Mouse (Mus musculus) CH12.LX (cell line): ENCODE data around the gene Hist1h3e. TPM values are rescaled to one million over a fixed set of nuclear protein-coding genes. Genes with fewer than 3 reads are reported as not detected.

Source experiments
- DNase-seq: peaks from one replicate; pipeline ENCODE4 v3.0.0-alpha.2; 2013; ENCODE audit errors: extremely low read depth
- H3K27ac ChIP-seq: 2 replicates; pipeline ENCODE4 v1.5.1; 2012; ENCODE audit warnings: low read depth, mild to moderate bottlenecking, control low read depth, moderate library complexity; ENCODE audit not compliant: insufficient read depth
- H3K27me3 ChIP-seq: replicated peaks from 2 replicates; pipeline ENCODE3; 2012; ENCODE audit warnings: inconsistent platforms
- H3K36me3 ChIP-seq, 2 experiments: replicated peaks in 1 of 2; 2 replicates each; pipeline versions ENCODE3 to v1.6.1; 2012; ENCODE audit warnings: inconsistent platforms in 1 of 2, low read length in 1 of 2, mild to moderate bottlenecking in 1 of 2, mixed read lengths in 1 of 2, moderate library complexity in 1 of 2; ENCODE audit not compliant: control insufficient read depth in 1 of 2, insufficient read depth in 1 of 2
- H3K4me1 ChIP-seq, 2 experiments: 2 replicates each; pipeline ENCODE4 v1.6.1; 2012; ENCODE audit warnings: inconsistent platforms in 1 of 2, moderate library complexity in 1 of 2; ENCODE audit not compliant: insufficient read depth in 2 of 2, control insufficient read depth in 1 of 2
- H3K4me2 ChIP-seq: 2 replicates; pipeline ENCODE4 v1.6.1; 2012; ENCODE audit warnings: low read depth, mild to moderate bottlenecking, control low read depth; ENCODE audit not compliant: poor library complexity, insufficient read depth, severe bottlenecking
- H3K4me3 ChIP-seq, 3 experiments: fragments of 150-350 bp in 1 of 3; sonication (generic) in 1 of 3; replicated peaks in 1 of 3; 2 replicates each; pipeline versions ENCODE3 to v1.5.1; 2011 to 2012; ENCODE audit warnings: low read depth in 2 of 3, low read length in 2 of 3, mild to moderate bottlenecking in 2 of 3, moderate library complexity in 2 of 3, control low read depth in 1 of 3, improper control_type of control experiment in 1 of 3, inconsistent platforms in 1 of 3, mixed read lengths in 1 of 3; ENCODE audit not compliant: poor library complexity in 1 of 3
- H3K79me2 ChIP-seq: replicated peaks from 2 replicates; pipeline ENCODE4 v1.6.1; 2012; ENCODE audit warnings: mild to moderate bottlenecking, moderate library complexity; ENCODE audit not compliant: control insufficient read depth, poor library complexity, insufficient read depth, severe bottlenecking; ENCODE audit errors: extremely low read depth
- H3K9ac ChIP-seq: 2 replicates; pipeline ENCODE4 v1.6.1; 2012; ENCODE audit warnings: low read depth, mild to moderate bottlenecking, control low read depth, moderate library complexity; ENCODE audit not compliant: insufficient read depth
- H3K9me3 ChIP-seq: replicated peaks from 2 replicates; pipeline ENCODE3; 2012; ENCODE audit warnings: low read length, inconsistent platforms, mixed read lengths
- BHLHE40 ChIP-seq: IDR thresholded peaks from 2 replicates; pipeline ENCODE4 v1.6.1; 2011; ENCODE audit warnings: mild to moderate bottlenecking, low read depth, low read length, improper control_type of control experiment
- CHD1 ChIP-seq: IDR thresholded peaks from 2 replicates; pipeline ENCODE4 v1.6.1; 2012; ENCODE audit warnings: low read depth, low read length, improper control_type of control experiment, inconsistent platforms
- CHD2 ChIP-seq: IDR thresholded peaks from 2 replicates; pipeline ENCODE4 v1.6.1; 2011; ENCODE audit warnings: low read length, improper control_type of control experiment
- CTCF ChIP-seq, 2 experiments: IDR thresholded peaks in 1 of 2; conservative IDR thresholded peaks in 1 of 2; 2 replicates each; pipeline ENCODE4 v1.5.1; 2011 to 2012; ENCODE audit warnings: low read depth in 2 of 2, low read length in 2 of 2, improper control_type of control experiment in 1 of 2, inconsistent platforms in 1 of 2, mild to moderate bottlenecking in 1 of 2, moderate library complexity in 1 of 2
- E2F4 ChIP-seq: IDR thresholded peaks from 2 replicates; pipeline ENCODE4 v1.6.1; 2011; ENCODE audit warnings: low read depth, low read length, improper control_type of control experiment; ENCODE audit not compliant: insufficient replicate concordance
- ELF1 ChIP-seq: IDR thresholded peaks from 2 replicates; pipeline ENCODE4 v1.6.1; 2014; ENCODE audit warnings: low read depth, mild to moderate bottlenecking, inconsistent platforms, low read length, improper control_type of control experiment
- EP300 ChIP-seq: IDR thresholded peaks from 2 replicates; pipeline ENCODE4 v1.6.1; 2011; ENCODE audit warnings: low read length, improper control_type of control experiment
- ETS1 ChIP-seq: conservative IDR thresholded peaks from 2 replicates; pipeline ENCODE4 v1.6.1; 2012; ENCODE audit warnings: low read depth, mild to moderate bottlenecking, inconsistent platforms, low read length, improper control_type of control experiment, moderate library complexity
- GABPA ChIP-seq: IDR thresholded peaks from 2 replicates; pipeline ENCODE4 v1.6.1; 2012; ENCODE audit warnings: low read depth, low read length, improper control_type of control experiment, inconsistent platforms; ENCODE audit not compliant: insufficient replicate concordance
- HCFC1 ChIP-seq: IDR thresholded peaks from 2 replicates; pipeline ENCODE4 v1.6.1; 2012; ENCODE audit warnings: low read depth, mild to moderate bottlenecking, inconsistent platforms, low read length, improper control_type of control experiment
- IRF4 ChIP-seq: IDR thresholded peaks from 2 replicates; pipeline ENCODE4 v1.6.1; 2014; ENCODE audit warnings: low read depth, mild to moderate bottlenecking, inconsistent platforms, low read length, improper control_type of control experiment
- JUN ChIP-seq: IDR thresholded peaks from 2 replicates; pipeline ENCODE4 v1.6.1; 2011; ENCODE audit warnings: low read depth, mild to moderate bottlenecking, low read length, improper control_type of control experiment, moderate library complexity; ENCODE audit not compliant: insufficient read depth
- JUND ChIP-seq: conservative IDR thresholded peaks from 2 replicates; pipeline ENCODE4 v1.6.1; 2011; ENCODE audit warnings: low read depth, low read length, improper control_type of control experiment
- KAT2A ChIP-seq: IDR thresholded peaks from 2 replicates; pipeline ENCODE4 v1.6.1; 2012; ENCODE audit warnings: low read length, improper control_type of control experiment, inconsistent platforms; ENCODE audit not compliant: insufficient replicate concordance
- MAFK ChIP-seq: IDR thresholded peaks from 2 replicates; pipeline ENCODE4 v1.6.1; 2011; ENCODE audit warnings: low read length, improper control_type of control experiment; ENCODE audit not compliant: insufficient replicate concordance
- MAX ChIP-seq: IDR thresholded peaks from 2 replicates; pipeline ENCODE4 v1.6.1; 2011; ENCODE audit warnings: low read length, improper control_type of control experiment
- MAZ ChIP-seq: IDR thresholded peaks from 2 replicates; pipeline ENCODE4 v1.6.1; 2012; ENCODE audit warnings: low read depth, mild to moderate bottlenecking, inconsistent platforms, low read length, improper control_type of control experiment, moderate library complexity
- MEF2A ChIP-seq: IDR thresholded peaks from 2 replicates; pipeline ENCODE4 v1.6.1; 2014; ENCODE audit warnings: low read depth, mild to moderate bottlenecking, inconsistent platforms, low read length, improper control_type of control experiment, borderline replicate concordance
- MXI1 ChIP-seq: IDR thresholded peaks from 2 replicates; pipeline ENCODE4 v1.6.1; 2011; ENCODE audit warnings: mild to moderate bottlenecking, low read depth, low read length, improper control_type of control experiment
- MYC ChIP-seq: IDR thresholded peaks from 2 replicates; pipeline ENCODE4 v1.6.1; 2011; ENCODE audit warnings: low read depth, mild to moderate bottlenecking, improper control_type of control experiment, low read length
- NELFE ChIP-seq: IDR thresholded peaks from 2 replicates; pipeline ENCODE4 v1.6.1; 2011; ENCODE audit warnings: low read depth, low read length, improper control_type of control experiment
- NRF1 ChIP-seq: IDR thresholded peaks from 2 replicates; pipeline ENCODE4 v1.6.1; 2014; ENCODE audit warnings: low read depth, mild to moderate bottlenecking, inconsistent platforms, low read length, improper control_type of control experiment, moderate library complexity
- PAX5 ChIP-seq: IDR thresholded peaks from 2 replicates; pipeline ENCODE4 v1.6.1; 2012; ENCODE audit warnings: low read length, inconsistent platforms, mixed read lengths
- POLR2A ChIP-seq: IDR thresholded peaks from 2 replicates; pipeline ENCODE4 v1.6.1; 2011; ENCODE audit warnings: low read depth, mild to moderate bottlenecking, improper control_type of control experiment, low read length
- POLR2AphosphoS2 ChIP-seq: IDR thresholded peaks from 2 replicates; pipeline ENCODE4 v1.6.1; 2011; ENCODE audit warnings: low read depth, low read length, improper control_type of control experiment
- RAD21 ChIP-seq: IDR thresholded peaks from 2 replicates; pipeline ENCODE4 v1.6.1; 2011; ENCODE audit warnings: low read depth, mild to moderate bottlenecking, low read length, improper control_type of control experiment, moderate library complexity
- RCOR1 ChIP-seq: conservative IDR thresholded peaks from 2 replicates; pipeline ENCODE4 v1.6.1; 2012; ENCODE audit warnings: low read depth, mild to moderate bottlenecking, inconsistent platforms, low read length, improper control_type of control experiment
- SIN3A ChIP-seq: IDR thresholded peaks from 2 replicates; pipeline ENCODE4 v1.6.1; 2012; ENCODE audit warnings: low read length, improper control_type of control experiment, inconsistent platforms
- SMC3 ChIP-seq: IDR thresholded peaks from 2 replicates; pipeline ENCODE4 v1.6.1; 2011; ENCODE audit warnings: low read depth, low read length, improper control_type of control experiment
- TBP ChIP-seq: conservative IDR thresholded peaks from 2 replicates; pipeline ENCODE4 v1.6.1; 2011; ENCODE audit warnings: low read depth, low read length, improper control_type of control experiment
- TCF12 ChIP-seq: IDR thresholded peaks from 2 replicates; pipeline ENCODE4 v1.6.1; 2014; ENCODE audit warnings: low read depth, mild to moderate bottlenecking, inconsistent platforms, low read length, improper control_type of control experiment
- UBTF ChIP-seq: IDR thresholded peaks from 2 replicates; pipeline ENCODE4 v1.6.1; 2012; ENCODE audit warnings: low read depth, mild to moderate bottlenecking, inconsistent platforms, low read length, improper control_type of control experiment, moderate library complexity
- USF1 ChIP-seq: IDR thresholded peaks from 2 replicates; pipeline ENCODE4 v1.6.1; 2014; ENCODE audit warnings: low read depth, mild to moderate bottlenecking, inconsistent platforms, low read length, improper control_type of control experiment
- USF2 ChIP-seq: conservative IDR thresholded peaks from 2 replicates; pipeline ENCODE4 v1.6.1; 2011; ENCODE audit warnings: low read depth, low read length, improper control_type of control experiment
- ZC3H11A ChIP-seq: IDR thresholded peaks from 2 replicates; pipeline ENCODE4 v1.6.1; 2012; ENCODE audit warnings: low read depth, mild to moderate bottlenecking, inconsistent platforms, low read length, improper control_type of control experiment
- ZKSCAN1 ChIP-seq: IDR thresholded peaks from 2 replicates; pipeline ENCODE4 v1.6.1; 2012; ENCODE audit warnings: low read depth, inconsistent platforms, low read length, improper control_type of control experiment, borderline replicate concordance
- ZMIZ1 ChIP-seq: IDR thresholded peaks from 2 replicates; pipeline ENCODE4 v1.6.1; 2012; ENCODE audit warnings: low read depth, mild to moderate bottlenecking, inconsistent platforms, low read length, improper control_type of control experiment
- ZNF384 ChIP-seq: IDR thresholded peaks from 2 replicates; pipeline ENCODE4 v1.6.1; 2012; ENCODE audit warnings: low read depth, low read length, improper control_type of control experiment, inconsistent platforms
- dilution Hi-C: fragments of 300-500 bp; cut with MboI; formaldehyde crosslinking; loops from 2 replicates; pipeline ENCODE4 v1.14.3; 2020; ENCODE audit warnings: low sequenced_read_pairs; ENCODE audit not compliant: extremely low pct_unique_long_range_greater_than_20kb, extremely low pct_ligation_motif_present
- in situ Hi-C: fragments of 300-500 bp; cut with MboI; formaldehyde crosslinking; loops from 3 replicates; pipeline ENCODE4 v1.14.3; 2019; ENCODE audit warnings: low sequenced_read_pairs, low pct_ligation_motif_present, low pct_unique_long_range_greater_than_20kb, mixed read lengths
- polyA plus RNA-seq: library from polyadenylated mRNA; unstranded; fragments of >175 nt; gene quantifications from 2 replicates; pipeline ENCODE4 v1.2.1, GENCODE M21; 2012; ENCODE audit warnings: low read depth; ENCODE audit not compliant: insufficient read length
- total RNA-seq, 2 experiments: library from RNA; depleted of rRNA; stranded (reverse); fragments of 300-350 nt in 1 of 2; fragments of >200 nt in 1 of 2; gene quantifications; 2 replicates each; pipeline ENCODE4 v1.2.3; 2012 to 2014

Gene Hist1h3e
- total and polyA plus RNA-seq, 3 experiments = 3.1 to 1,484 (median 24.2) TPM

DNA sequence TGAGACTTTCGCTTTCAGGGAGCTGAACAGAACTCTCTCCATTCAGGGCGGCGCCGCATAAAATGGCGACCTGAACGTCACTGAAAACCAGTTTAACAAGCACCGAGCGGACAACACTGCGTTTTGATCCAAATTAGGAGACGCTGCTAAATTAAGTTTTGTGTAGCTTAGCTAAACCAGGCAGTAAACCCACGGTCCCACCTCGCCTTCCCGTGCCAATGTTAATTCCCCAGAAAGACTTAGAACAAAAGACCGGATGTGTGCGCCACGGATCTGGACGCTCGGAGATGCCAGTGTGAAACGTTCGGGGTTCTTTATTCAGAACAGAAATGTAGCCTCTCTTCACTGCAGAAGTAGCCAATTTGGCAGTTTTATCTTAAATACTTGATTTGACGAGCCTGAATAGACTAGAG lies 22.9 kb upstream of the Hist1h3e start:
- peaks cover 3 to 49% of the 10 kb centered on the region in 2 experiments for H3K4me1 ChIP-seq
- H3K9ac ChIP-seq = peak overlapping the region; percentile 98
- DNase-seq = peak; percentile 88

DNA sequence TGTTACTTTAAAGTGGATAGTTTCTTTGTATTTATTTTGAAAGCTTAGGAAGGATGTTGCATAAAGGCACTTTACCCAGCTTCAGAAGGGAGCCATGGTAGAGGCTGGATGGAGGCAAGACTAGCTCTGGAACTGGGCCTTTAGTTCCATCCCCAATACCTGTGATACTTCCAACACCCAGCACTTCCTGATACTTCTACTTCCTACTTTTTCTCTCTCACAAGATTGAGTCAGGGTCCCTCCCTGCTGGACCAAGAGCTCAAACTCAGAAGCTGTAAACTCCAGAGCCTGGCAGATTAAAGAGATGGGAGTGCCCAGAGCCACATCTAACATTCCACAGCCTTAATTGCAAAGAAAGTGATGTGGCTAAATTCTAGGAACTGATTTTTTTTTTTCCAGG lies 22.2 kb upstream of the Hist1h3e start:
- Histone ChIP-seq H3K9ac (peak overlapping the region; percentile 98), H3K27me3 (no peaks in the 10 kb centered on the region), H3K79me2 (no peaks in the 10 kb centered on the region), H3K4me3 (peak overlapping the region in 1 of 3 experiments; percentile 24)
- peak; percentile 52 for DNase-seq
- dilution Hi-C loops = no loop called here
- TF ChIP-seq PAX5 (no peak), ELF1 (peak; percentile 37; the same call in 1 of the 2 replicates), SIN3A (no peak), HCFC1 (no peak), RCOR1 (no peak), POLR2A (no peak), CHD2 (no peak)
- TF ChIP-seq, all 38 proteins: peak for 1
- peak overlapping the region; percentile 96 for H3K4me2 ChIP-seq
- in situ Hi-C loops = no loop called here
- H3K27ac ChIP-seq = peak overlapping the region; percentile 86
- H3K36me3 ChIP-seq = no peaks in the 10 kb centered on the region
- H3K9me3 ChIP-seq = no peaks in the 10 kb centered on the region
- peaks cover 3 to 47% of the 10 kb centered on the region in 2 experiments for H3K4me1 ChIP-seq

More for the DNA sequence above, 22.9 kb upstream of the Hist1h3e start:
- Histone ChIP-seq H3K4me3 (peak overlapping the region; percentile 23 to 47 (median 45)), H3K36me3 (no peaks in the 10 kb centered on the region), H3K9me3 (no peaks in the 10 kb centered on the region), H3K79me2 (no peaks in the 10 kb centered on the region), H3K27ac (peak overlapping the region; percentile 94), H3K27me3 (no peaks in the 10 kb centered on the region)
- in situ Hi-C loops = no loop called here
- dilution Hi-C loops = no loop called here
- TF ChIP-seq MXI1 = no peak
- no peak for TF ChIP-seq TCF12
- no peak for TF ChIP-seq JUN
- no peak for TF ChIP-seq UBTF
- TF ChIP-seq PAX5 = no peak
- no peak for TF ChIP-seq GABPA
- no peak for TF ChIP-seq KAT2A
- TF ChIP-seq TBP = no peak; the same call in 1 of the 2 replicates
- peak; percentile 84 for TF ChIP-seq CHD2
- TF ChIP-seq USF1 = no peak
- peak; percentile 48; the same call in 1 of the 2 replicates for TF ChIP-seq IRF4
- TF ChIP-seq NELFE = peak; percentile 67
- TF ChIP-seq POLR2AphosphoS2 = peak; percentile 100
- TF ChIP-seq EP300 = no peak; the same call in 1 of the 2 replicates
- TF ChIP-seq HCFC1 = peak; percentile 37
- no peak; the same call in 1 of the 2 replicates for TF ChIP-seq MYC
- TF ChIP-seq POLR2A = peak; percentile 94
- peak; percentile 42 for TF ChIP-seq NRF1
- peak; percentile 18; the same call in 1 of the 2 replicates for TF ChIP-seq SMC3
- no peak for TF ChIP-seq MAZ
- TF ChIP-seq ZNF384 = no peak
- TF ChIP-seq MAX = no peak
- no peak for TF ChIP-seq CTCF (conservative IDR thresholded peaks at IDR 0.05 in 1 of 2, IDR thresholded peaks at IDR 0.05 in 1 of 2; ENCODE audit: low read depth in 2 of 2, low read length in 2 of 2)
- peak; percentile 85 for TF ChIP-seq SIN3A
- TF ChIP-seq ELF1 = no peak
- TF ChIP-seq MAFK = peak; percentile 51; the same call in 1 of the 2 replicates
- no peak for TF ChIP-seq RAD21
- TF ChIP-seq ETS1 = no peak
- TF ChIP-seq ZMIZ1 = peak; percentile 95
- TF ChIP-seq USF2 = no peak
- TF ChIP-seq JUND = 0 out of 2 replicates have a peak, but pooled peaks have one; percentile 26
- TF ChIP-seq CHD1 = peak; percentile 69
- TF ChIP-seq E2F4 = no peak
- no peak for TF ChIP-seq RCOR1
- TF ChIP-seq ZC3H11A = no peak
- TF ChIP-seq BHLHE40 = no peak; the same call in 1 of the 2 replicates
- TF ChIP-seq MEF2A = peak; percentile 65; the same call in 1 of the 2 replicates
- no peak for TF ChIP-seq ZKSCAN1
- TF ChIP-seq, all 38 proteins: peak for 14
- H3K4me2 ChIP-seq = peak overlapping the region; percentile 96
